Mouse (Mus musculus) kidney, adult 8-10 months (tissue): ENCODE data around the gene Polr3b.

Source experiments
- DNase-seq, 2 experiments: peaks; one replicate each; pipeline ENCODE4 v3.0.0; 2022

Gene Polr3b

DNA sequence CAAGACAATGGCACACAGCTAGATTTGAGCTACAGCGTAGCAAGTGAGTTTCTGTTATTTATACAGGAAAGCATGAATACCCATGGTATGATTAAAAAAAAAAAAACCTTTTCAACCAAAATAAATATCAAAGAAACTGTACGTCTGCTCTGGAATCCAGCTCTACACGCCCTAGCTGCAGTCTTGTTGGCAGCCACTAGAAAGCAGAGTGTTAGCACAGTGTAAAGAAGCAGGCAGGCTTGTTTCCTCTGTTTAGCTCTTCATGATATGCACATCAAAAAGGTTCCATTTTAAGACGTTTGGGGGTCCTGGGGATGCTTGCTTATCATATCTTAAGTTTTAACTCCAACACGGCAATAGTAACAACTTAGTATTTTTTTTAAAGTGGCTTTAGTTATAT lies 89.8 kb downstream of the Polr3b start:
- no peak for DNase-seq

DNA sequence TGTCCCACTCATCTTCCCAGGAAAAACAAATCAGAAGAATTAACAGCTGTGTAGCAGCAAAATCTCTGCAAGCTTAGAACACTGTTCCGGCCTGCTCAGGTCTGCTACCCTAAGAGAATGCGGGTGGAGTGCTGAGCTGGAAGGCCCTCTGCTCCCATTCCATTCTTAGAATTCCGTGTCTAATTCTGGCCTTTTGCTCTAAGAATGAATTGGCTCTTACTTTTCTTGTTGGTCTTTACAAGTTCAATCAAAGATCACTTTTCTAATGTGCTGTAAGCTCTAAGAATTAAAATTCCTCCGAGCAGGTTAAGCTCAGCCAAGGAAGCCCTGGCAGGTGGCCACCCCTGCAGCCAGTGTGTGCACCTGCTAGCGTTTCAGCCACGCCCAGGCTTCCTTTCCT lies 90.4 kb downstream of the Polr3b start:
- peak; percentile 34 to 43 for DNase-seq

DNA sequence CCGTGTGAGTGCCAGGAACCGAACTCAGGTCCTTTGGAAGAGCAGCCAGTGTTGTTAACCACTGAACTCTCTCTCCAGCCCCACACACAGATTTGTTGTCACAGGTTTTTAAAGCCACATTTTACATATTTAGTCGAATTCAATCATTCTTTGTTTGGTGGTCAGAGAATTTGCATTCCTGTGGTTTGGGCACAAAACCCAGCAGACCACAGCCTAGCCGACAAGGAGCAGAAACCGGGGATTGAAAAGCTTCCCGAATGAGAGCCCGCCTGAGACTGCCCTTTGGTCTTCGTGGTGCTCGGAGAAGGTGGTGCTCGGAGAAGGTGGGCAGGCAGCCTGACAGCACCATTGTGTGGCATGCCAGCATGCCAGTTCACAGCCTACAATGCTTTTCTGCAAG lies 91.0 kb downstream of the Polr3b start:
- no peak for DNase-seq

DNA sequence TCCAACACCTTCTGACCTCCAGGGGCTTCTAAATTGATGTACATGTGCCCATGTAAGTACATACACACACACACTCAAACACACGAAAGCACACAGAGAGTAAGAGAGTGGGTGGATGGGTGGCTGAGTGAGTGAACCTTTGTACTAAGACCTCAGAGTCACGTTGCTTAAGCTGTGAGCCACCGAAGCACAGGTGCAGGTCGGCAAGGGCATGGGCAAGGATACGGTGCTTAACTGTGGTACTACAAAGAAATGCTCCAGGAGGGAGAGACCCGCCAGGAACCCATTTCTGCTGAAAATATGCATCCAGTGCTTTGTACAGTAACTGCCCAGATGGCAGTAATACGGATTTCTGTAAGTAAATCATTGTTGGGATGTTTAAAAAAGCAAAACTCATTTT lies 93.5 kb downstream of the Polr3b start:
- peak in 1 of 2 experiments; percentile 21 for DNase-seq

DNA sequence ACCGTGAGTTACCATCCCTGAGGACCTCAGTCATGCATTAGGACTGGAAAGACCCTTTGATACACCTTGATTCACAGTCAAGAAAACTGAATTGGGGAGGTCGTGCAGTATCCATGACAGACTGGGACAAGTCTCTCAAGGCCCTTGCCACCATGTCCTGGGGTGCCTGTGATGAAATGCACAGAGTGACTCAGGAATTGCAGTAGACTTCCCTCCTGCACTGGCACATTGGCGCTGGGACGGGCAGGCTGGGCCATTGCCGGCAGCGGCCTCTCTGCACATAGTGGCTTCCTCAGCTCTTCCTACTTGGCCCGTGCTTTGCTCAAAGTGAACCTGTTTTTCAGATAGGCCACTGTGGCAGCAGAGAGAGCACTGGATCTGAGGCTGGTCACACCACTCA lies 94.5 kb downstream of the Polr3b start:
- no peak for DNase-seq

DNA sequence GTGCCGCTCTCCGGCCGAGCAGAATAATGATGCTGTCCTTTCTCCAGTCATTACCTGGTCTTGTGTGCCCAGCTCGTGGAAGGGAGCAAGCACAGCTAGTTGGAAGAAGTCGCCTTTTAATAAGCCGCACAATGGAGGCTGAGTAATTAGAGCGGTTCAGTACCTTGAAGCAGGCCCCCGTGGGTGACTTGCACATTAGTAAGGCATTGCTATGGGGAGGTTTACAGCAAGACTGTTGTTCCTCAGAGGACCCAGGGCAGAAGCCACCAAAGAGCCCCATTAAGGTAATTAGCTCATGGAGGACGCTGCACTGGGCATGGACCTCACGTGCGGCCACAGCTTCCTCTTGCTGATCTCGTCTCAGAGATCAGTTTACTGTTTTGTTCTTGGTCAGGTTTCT lies 100.6 kb downstream of the Polr3b start:
- no peak for DNase-seq

DNA sequence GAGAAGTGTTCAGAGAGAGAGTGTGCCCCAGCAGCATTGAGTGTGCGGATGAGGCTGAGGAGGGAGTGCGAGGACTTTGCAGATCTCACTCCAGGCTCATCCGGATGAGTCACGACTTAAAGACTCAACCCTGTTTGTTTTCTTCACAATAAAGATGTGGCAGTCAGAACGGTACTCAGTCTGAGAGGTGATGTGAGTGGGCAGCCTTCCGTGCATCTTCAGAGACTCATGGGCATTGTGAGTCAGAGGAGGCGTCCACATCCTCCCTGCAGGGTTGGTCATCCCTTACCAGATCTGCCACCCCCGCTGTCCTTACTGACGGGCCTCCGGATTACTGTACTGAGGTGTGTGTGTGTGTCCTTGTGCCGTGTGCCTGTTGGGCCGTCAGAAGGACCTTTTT lies 104.9 kb downstream of the Polr3b start:
- DNase-seq = no peak

DNA sequence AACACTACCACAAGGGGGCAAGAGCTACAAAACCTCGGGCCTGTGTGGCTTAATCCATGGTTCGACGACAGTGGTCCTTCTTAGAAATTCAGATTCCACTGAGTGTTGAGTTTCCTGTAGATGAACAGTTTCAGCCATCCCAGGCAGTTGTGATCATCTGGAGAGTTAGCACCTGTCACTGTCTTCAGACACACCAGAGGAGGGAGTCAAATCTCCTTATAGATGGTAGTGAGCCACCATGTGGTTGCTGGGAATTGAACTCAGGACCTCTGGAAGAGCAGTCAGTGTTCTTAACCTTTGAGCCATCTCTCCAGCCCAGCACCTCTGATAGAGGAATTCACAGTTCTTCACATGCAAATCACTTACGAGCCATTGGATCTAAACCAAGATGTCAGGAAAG lies 105.7 kb downstream of the Polr3b start:
- no peak for DNase-seq

DNA sequence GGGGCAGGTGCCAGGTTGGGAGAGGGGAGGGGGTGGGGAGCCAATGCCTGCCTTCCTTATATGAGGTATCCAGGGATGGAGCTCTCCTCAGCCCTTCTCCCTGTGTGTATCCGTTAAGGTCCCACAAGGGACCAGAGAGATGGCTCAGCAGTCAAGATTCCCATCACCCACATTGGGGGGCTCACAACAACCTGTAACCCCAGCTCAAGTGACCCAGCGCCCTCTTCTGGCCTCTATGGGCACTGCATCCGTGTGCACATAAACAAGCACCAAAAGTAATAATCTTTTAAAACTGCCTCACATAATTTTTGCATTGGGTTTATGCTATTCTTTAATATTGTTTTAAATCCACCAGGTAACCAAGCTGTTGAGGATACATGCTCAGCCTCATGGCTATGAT lies 108.0 kb downstream of the Polr3b start:
- DNase-seq = no peak

DNA sequence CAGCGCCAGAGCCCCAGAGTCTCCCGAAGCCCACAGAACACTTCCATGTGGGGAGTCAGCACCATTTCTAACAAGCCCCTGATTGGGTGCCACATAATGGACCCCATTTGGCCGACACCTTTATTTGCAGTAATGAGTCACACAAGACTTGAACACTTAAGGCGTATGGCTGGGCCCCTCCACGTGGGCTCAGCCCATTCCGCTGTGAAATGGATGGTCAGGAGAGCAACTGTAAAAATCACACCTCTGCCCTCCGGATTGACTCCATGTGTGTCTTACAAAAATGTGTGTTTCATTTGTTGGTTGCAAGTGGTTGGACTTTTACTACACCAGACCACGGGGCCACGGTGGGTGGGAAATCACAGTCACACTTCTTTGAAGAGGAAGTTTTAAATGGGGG lies 108.9 kb downstream of the Polr3b start:
- no peak for DNase-seq

DNA sequence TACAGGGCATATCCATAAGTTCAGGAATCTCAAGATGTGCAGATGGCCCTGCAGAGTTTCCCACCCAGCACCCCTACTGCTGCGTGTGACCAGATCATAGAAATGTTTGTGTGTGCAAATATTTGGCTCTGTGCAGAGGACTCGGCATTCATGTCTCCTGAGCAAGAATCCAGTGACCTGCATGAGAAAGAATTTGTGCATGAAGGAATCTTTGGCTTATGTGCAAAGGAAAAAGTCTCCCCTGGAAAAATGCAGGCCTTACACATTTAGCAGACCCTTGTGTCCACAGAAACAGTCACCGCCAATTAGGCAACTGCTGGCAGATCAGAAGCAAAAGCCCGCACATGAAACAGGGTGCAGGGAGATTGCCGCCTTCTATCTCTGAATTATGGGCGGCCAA lies 111.4 kb downstream of the Polr3b start:
- DNase-seq = no peak

DNA sequence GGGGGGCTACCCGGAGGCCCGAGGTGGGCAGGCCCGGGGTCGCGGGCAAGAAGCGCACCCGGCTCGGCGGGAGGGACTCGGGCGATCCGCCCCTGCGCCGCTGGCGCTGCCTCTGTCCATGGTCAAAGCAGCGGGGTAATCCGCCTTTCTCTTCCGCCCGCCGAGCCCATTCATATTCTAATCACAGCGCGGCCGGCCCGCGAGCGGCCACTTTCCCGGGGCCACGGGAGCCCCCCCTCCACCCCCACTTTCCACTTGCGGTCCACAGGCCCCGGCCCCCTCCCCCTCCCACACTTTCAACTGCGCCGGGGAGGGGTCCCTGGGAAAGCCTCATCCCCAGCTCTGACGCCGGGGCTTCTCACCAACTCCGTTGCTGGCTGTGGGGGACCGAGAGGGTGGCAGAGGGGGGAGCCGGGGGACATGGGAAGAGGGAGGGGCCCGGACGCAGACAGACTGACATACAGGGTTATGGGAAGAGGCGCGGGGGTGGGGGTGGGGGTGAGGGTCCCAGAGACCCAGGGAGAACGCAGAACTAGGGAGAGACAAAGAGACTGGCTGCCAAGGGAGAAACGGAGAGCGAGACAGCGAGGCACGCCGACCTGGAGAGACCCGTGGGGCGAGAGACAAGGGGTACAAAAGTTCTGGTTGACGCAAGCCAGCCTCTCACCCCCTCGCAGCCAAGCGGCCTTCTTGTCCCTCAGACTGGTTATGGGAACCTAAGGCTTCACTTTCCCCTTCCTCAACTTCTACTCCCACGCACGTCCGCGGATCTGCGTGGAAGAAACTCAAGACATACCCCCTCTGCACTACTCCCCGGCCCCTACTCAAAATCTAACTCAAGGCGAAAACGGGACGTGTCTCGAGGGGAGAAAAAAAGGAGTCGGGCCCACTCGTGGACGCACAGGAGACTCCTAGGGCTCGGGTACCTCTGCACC lies 133.0 kb downstream of the Polr3b start:
- no peak for DNase-seq

DNA sequence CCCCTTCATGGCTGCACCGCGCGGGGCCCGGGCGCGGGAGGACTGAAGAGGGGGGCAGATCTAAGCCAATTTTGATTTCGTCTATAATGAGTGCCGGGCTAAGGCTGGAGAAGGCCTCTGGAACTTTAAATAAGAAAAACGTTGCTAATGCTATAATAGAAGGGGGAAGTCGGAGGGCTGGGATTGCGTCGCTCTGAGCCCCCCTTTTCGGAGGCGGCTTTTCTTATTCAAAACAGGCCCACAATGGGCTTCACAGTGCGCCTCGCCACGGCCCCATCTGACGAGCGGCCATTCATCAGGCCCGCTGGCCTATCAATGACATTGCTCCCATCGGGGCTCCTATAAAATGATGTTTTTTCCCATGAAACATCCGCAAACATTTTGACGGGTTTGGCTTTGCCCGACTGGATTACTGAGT lies 133.7 kb downstream of the Polr3b start, which contains the start of gene Rfx4:
Gene Rfx4, plus strand, starts transcription at position 277 of the 418 bp plus-strand sequence.
- no peak for DNase-seq

DNA sequence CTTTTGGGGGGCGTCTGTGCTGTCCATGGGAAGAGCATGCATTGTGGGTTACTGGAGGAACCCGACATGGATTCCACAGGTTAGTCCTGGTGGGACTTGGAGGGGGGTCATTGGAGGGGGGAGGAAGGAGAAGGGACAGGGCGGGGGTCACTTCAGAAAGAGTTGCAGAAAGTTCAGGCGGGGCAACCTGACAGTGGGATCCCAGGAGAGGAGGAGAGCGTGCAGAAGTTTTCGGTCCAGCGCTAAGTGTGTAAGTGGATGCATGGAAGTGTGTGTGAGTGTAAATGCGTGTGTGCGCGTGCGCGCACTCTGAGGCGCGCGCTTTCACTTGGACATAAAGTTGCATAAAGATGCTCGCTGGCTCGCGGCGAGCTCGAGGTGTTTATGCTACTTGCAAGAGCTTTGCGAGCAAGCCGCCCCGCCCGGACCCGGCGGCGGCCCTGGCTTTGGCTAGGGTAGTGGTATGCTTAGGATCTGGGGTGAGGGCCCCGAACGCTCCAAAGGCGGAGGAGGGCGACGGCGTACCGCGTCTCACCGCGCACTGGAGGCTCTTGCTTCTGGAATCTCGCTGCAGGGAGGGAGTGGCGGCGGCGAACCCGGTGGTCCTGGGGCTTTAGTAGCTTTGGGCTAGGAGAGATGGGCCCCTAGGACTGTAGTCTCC lies 134.5 kb downstream of the Polr3b start:
- no peak for DNase-seq

DNA sequence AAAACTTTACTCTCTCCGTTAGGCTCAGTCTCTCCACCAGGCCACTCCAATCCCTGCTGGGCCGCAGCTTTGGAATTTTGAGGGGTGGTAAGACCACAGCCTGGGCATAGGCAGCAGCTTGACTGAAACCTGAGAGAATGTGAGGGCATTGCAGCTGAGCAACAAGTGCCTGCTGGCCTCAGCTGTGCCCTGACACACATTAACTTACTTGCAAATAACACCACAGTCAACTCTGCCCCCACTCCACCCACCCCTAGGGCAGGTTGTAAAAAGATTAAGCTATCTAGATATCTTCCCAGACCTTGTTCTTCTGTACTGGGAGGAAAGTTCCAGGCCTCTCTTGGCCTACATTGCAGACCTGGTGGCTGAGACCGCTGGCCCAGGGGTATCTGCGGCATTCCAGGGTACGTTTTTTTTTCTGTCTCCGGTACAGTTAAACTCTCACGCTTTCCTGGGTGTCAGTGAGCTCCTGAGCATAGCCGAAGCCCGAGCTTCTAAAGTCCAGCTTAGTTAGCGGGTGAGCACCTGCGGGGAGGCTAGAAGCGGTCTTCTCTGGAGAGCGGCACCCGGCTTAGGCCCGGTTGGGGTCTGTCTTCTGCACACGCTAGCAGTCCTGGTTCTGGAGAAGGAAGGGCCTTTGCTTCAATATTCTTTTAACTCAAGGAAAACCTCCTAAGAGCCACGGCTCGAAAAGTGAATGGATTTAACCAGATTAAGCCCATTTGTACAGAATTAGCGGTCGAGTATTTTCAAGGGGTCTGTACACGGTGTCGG lies 135.5 kb downstream of the Polr3b start:
- peak; percentile 48 to 61 for DNase-seq

DNA sequence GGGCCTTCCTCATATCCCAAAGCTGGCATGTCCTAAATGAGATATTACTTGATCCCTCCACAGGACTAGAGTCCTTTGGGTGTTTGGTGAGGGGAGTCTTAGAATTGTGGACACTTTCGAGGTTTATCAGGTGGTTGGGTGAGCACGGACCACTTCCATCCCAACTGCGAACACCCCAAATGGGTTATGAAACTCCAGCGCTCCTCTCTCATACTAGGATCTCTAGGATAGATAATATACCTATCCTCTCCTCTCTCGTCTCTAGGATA lies 136.0 kb downstream of the Polr3b start:
- DNase-seq = no peak

DNA sequence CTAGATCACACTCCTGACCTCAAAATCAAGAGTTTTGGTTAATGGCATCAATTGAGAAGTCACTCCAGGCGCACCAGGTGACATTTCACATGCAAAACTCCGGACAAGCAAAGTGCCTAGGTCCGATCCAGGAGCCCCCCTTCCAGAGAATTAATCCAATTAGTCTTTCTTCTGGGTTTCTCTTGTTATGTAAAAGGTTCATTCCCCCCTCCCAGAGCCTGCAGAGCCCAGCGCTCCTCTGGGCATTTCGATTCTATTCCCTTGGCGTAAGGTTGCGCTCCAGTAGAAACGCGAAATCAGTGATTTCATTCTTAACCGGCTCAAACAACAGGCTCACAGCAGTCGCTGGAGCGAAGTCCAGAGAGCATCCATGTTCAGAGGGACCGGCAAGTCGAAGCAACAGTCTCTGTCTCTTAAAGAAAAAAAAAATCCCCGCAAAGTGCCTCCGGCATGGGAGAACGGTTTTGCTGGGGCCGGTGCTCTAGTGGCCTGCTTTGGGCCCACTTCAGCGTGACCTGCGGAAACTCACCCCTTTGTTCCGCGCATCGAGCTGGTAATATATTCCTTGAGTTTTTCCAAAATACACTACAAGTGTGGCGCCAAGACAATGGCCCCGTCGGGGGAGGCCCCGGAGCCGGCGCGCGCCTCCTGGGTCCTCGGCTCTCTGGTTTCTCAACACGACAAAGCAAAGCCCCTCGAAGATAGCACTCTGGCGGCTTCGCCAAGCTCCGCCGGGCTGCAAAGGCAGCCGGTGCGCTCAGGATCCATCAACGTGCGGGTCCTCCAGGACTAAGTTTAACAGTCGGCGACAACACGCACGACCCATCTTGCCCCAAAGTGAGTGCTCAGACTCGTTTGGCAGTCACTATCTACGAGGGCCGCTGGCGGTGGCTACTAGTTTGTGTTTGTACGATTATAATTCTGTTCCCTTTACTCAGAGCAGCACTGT lies 136.7 kb downstream of the Polr3b start:
- DNase-seq = peak; percentile 11 to 21

DNA sequence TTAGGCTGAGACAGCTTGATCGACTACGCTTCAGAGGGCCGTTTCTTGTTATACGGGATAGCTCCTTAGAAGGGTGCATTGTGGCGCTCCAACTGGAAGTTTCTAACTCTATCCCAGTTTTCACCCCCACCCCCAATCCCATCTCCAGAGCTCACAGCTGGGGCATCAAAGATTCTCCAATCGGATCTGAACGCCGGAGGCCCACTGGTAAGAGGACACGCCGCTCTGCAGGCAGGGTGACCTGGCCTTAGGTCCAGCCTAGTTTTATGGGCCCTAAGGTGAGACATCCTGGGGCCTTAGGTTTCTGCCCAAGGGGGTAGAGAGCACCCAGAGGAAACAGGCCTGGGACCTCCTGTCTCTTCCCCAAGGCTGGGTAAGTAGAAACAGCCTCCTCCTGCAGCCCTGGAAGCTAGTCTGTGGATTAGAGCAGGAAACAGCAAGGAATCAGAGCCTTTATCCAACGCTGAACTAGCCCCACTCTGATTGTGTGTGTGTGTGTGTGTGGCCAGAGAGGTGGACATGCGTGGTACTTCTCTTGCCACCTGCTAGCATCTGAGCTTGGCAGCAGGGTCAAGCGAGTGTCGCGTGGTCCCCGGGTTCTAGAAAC lies 137.5 kb downstream of the Polr3b start:
- no peak for DNase-seq

DNA sequence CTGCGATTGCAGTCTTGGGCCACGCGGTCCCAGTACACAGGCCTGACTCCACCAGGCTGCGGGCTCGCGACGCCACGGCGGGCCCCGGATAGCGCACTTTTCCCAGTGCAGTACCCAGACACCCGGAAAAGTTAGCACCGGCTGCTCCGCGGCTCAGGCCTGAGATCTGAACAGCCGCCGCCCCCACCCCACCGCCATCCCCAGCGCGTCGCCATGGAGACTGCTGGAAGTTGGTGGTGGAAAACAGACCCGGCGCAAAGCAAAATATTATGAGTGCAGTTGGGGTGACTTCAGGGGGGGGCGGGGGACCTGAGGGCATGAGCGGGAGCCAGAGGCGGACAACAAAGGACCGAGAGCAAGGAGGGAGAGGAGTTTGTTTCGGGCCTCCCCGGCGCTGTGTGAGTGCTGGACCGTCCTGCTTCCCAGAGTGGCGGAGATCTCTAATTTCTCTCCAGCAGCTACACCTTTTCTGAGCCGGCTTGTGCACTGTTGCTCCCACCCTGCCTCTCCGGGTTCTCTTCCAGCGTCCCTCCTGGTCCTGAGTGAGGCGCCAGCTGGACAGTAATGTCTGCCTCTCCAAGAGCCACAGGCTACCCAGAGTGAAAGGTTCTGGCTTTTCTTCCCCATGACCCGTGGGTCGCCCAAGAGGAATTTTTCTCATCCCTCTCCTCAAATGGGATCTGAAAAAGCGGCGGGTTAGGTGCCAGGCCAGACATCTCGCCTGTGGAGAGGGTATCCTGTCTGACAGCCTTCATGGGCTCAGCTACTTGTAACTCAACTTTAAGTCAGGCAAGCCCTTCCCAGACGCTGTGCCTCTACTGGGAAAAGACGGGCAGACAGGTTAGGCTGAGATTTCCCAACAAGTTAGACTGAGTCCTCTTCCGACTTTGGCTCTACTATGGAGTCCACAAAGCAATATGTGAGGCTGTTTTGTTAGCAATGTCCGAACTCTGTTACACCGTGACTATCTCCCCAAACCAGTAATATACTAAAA lies 138.3 kb downstream of the Polr3b start:
- no peak for DNase-seq

DNA sequence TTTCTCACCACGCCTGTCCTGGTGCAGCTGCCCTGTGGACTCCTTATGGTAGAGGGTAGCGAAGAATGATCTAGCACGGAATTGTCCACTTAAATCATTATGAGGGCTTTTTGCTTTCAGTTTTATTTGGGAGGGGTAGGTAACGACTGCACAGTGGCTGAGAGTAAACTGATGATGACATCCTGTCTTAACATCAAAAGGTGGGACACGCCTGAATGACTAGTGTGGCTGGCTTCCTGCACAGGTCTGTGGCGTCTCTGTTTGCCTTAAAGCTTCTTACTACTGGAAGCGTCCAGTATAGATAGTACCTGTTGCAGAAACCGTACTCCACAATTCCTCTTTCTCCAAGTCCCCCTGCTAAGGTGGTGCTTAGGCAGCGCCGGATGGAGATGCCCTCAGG lies 146.7 kb downstream of the Polr3b start:
- no peak for DNase-seq
